Mouse (Mus musculus) right cerebral cortex, postnatal 25 days (tissue): ENCODE results near the gene Pusl1.

Experiments used
- DNase-seq: peaks from one replicate; pipeline ENCODE4 v3.0.0; 2022

The Pusl1 gene

DNA sequence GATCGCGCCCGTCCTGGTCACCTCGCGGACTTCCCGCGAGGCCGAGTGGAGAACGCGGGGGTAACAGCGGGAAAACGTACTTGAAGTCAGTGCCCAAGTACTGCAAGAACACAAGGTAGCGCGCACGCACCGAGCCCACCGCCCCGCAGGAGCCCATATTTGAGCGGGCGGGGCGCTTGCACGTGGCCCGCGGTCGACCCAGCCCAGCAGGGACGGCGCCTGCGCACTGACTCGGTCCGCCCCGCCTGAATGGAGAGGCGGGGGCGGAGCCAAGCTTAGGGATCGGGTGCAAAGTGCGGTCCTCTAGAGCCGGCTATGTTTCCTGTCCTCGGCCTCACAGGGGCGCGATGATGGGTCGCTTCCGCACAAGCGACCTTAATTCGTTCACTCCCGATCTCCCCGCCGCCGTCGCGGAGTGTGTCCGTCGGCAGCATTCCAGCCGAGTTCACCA is at the start of gene Pusl1, which contains the start of gene Acap3:
Pusl1 (minus strand) TSS at position 231 of the 451 bp plus-strand sequence.
Acap3 (plus strand) TSS at position 272 of the 451 bp plus-strand sequence.
- peak; percentile 96 for DNase-seq

GRCm38 (mm10) chr4:155932031-155932430 is 40.5 kb upstream of the Pusl1 start:
- no peak for DNase-seq

DNA sequence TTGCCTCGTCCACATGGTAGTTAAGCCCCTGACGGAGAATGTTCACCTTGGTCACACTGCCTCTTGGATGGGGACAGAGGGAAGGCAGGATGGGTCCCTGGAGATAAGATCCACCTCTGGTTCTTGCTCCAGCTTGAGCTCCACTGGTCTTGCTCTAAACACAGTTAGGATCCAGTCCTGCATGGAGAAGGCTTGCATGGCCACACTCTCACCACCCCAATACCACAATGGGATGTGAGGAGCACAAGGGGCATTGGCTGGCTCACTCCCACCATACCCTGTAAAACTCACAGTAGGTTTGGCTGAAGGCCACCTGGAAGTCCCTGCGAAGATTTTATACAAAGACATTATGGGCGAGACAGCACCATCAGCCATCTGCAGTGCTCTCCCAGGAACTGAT is 17.2 kb upstream of the Pusl1 start:
- DNase-seq = peak; percentile 3

GRCm38 (mm10) chr4:155908281-155908680 is 16.7 kb upstream of the Pusl1 start:
- peak; percentile 3 for DNase-seq

- no peak for DNase-seq
These were observed 15.4 kb upstream of the Pusl1 start for GRCm38 (mm10) chr4:155907003-155907402.

DNA sequence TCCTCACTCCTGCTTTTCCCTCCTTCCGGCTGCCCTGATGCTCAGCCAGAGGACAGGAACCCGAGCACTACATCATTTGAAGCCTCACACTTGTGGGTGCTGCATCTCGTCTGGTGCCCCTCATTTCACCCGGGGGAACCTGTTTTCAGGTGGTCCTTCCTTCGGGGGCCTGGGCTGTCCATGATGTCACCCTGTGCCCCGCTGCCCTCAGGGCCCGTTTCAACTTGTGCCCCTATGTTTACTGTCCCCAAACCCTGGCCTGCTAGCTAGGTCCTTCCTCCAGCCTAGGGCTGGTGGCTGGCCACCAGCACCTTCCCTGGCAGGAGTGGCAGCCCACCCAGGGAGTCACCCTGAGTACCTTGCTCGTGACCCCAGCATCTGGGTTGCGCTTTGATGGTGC is 14.5 kb upstream of the Pusl1 start:
- DNase-seq = no peak

DNA sequence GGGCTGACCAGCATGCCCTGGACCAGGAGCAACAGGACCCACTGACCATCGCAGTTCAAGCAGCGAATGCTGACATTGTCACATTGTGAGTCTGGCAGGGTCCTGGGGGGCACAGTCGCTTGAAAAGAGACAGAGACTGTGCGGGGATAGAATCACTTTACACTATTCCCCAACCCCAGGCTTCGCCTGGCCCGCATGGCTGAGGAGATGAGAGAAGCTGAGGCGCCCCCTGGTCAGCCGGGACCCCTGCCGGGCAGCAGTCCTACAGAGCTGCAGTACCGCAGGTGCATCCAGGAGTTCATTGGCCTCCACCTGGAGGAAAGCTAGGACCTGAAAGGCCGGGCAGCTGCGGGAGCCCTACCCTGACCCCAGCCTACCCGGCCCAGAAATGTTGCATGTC is 14.1 kb upstream of the Pusl1 start:
- DNase-seq = peak; percentile 3

GRCm38 (mm10) chr4:155904318-155905102 is 12.9 kb upstream of the Pusl1 start:
- DNase-seq = no peak

DNA sequence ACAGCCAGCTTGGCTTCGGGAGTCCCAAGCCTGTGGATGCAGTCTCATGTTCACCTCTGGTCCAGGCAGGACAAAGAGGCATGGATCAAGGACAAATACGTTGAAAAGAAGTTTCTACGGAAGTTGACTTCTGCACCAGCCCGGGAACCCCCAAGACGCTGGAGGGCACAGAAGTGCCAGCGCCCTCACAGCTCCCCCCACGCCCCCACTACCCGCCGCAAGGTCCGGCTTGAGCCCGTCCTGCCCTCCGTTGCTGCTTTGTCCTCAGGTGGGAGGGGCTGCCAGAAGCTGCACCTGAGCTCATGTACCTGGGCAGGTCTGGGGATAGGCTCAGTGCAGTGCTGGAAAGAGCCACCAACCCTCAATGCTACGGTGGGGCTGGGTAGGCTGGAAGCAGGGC is 11.7 kb upstream of the Pusl1 start:
- DNase-seq = no peak

DNA sequence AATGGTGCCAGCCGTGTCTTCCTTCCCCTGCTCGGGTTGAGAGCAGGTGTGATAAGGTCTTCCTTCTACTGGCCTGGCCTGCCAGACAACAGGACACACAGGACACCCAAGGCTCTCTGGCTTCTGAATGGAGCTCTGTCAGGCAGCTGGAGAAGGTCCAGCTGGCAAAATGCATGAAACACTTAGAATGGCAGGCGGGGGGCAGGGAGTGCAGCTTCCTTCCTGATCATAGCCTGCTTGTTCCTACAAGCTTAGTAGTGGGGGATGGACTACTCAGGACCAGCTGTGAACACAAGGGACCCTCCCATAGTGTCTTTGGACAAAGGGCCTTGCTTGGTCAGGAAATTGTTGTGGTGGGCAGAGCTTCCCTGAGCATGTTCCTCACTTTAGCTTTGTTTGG is 9.6 kb upstream of the Pusl1 start:
- no peak for DNase-seq

DNA sequence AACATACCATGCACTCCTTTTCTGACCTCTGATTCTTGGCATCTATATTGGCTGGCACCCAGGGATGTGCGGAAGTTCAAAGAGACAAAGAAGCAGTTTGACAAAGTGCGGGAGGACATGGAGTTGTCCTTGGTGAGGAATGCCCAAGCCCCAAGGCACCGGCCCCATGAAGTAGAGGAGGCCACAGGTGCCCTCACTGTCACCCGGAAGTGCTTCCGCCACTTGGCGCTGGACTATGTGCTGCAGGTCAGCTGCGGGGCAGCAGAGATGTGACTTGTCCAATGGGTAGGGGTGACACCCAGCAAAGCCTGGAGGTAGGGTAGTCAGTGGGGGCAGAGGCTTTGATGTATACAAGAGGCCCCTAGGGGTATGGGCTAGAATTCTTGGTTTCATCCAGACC is 7.8 kb upstream of the Pusl1 start:
- no peak for DNase-seq

GRCm38 (mm10) chr4:155898318-155898717 is 6.7 kb upstream of the Pusl1 start:
- DNase-seq = no peak

DNA sequence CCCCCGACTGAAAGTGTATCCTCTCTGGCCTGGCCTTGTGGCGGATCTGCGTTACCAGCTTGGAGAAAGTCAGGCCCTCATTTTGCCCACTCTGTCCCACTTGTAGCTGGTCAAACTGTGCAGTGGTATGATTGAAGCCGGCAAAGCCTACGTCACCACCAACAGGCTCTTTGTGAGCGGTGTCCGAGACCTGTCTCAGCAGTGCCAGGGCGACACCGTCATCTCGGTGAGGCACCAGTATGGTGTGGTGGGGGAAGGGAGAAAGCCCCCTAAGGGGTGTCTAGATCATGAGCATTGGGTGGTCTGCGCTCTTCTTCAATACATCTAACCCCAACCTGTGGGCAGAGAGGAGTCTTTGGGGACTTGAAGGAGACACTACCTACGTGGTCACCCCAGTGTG is 4.9 kb upstream of the Pusl1 start:
- DNase-seq = no peak

DNA sequence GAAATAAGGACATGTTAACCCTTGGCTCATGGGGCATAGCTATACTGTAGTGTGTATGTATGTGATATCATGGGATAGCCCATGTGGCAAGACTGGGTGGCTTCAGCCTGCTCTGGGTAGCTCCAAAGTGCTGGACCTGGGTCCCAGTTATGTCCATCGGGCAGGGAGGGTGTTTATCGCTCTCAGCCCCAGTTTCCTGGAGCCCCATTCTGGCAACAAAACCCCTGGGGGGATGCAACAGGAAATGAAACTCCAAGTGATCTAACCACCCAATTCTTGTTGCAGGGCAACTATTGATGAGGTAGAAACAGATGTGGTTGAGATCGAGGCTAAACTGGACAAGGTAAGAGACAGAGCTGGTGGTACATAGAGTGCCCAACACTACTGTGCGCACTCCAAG is 4.2 kb upstream of the Pusl1 start:
- DNase-seq = no peak

- peak; percentile 80 for DNase-seq
These were observed 3.6 kb upstream of the Pusl1 start for GRCm38 (mm10) chr4:155895216-155895615.

GRCm38 (mm10) chr4:155894311-155894881 is 2.8 kb upstream of the Pusl1 start:
- DNase-seq = peak; percentile 82

DNA sequence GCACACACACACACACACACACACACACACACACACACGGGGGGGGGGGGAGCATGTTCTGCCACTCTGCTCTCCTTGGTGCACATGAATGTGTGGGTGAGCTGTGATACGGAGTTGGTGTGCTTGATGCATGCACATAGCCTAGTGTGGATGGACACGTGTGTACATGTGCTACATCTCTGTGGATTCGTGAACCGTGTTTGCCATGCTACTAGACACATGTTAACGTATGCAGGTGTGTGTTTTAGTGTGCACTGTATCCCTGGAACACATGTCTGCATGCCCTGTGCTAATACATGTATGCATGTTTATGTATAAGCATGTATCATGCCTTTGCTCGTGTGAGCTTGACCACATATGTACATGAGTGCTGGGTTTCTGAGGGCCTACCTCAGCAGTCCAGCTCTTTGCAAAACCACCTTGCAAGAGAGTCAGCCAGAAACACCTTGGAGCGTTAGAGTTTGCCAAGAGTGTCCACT is 1.7 kb upstream of the Pusl1 start:
- no peak for DNase-seq

DNA sequence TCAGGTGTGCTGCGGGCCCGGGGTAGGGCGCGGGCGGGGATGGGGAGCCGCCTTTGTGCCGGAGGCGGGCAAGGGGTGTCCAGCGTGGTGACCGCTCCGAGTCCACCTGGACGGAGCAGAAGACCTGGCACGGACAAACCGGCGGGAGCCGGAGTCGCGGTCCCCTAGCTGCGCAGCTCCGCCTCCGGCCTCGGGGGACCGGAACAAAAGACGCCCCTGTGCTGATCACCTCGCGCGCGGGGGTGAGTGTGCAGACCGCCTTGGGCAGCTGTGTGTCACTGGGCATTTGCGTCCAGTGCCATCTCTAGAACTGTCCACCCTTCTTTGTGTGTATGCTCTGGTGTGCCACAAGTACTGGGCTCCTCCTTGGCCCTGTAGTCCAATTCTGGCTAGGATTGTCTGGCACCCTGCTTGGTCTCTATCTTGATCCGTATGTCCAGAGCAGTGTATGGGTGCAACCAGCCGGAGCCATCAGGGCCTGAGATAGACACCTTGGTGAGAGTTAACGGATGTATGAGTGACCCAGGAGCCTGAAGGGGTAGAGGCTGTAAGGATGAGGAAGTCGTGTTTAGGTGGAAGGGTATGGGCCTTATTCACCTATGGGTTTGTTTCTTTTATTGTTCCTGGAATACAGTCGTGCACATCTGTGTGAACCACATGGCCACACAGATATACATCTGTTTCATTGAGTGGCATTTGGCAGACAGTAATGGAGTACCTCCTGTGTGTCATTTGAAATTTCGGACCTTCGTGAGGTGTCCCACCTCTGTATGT is 1.0 kb upstream of the Pusl1 start:
- DNase-seq = no peak

DNA sequence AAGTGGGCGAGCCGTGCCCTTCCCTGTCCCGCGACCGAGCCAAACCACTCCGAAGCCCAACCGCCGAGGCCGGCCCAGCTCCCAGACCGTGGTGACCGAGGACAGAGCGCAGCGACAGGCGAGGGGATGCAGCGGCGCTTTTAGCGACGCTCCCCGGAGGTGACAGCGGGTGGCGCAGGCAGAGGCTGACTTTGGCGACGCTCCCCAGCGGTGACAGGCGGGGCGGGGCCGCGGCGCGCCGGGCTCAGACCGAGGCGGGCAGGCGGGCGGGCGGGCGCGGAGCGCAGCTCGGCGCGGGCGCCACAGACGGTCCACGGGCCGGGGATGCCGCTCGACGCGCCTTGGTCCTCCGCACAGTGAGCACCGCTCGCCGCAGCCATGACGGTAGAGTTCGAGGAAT is 436 bp upstream of the Pusl1 start:
- peak; percentile 88 for DNase-seq

DNA sequence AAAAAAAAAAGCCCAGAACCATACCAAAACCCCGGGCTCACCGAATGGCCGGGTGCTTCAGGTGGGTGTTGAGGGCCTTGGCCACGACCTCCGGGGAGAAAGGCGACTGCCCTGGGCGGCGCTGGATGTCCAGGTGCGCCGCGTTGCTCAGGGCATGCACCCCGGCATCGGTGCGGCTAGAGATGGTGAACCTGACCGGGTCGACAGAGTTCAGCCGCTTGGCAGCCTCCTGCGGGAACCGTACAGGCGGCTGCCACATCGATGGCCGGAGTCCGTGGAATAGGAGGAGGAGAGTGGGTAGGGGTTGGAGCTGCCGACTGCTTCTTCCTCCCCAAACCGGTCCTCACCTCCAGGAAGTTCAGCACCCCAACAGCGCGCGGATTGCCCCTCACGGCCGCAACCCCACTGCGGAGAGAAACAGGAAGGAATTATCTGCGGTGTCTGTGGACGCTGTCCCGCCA is 540 bp downstream of the Pusl1 start:
- no peak for DNase-seq

DNA sequence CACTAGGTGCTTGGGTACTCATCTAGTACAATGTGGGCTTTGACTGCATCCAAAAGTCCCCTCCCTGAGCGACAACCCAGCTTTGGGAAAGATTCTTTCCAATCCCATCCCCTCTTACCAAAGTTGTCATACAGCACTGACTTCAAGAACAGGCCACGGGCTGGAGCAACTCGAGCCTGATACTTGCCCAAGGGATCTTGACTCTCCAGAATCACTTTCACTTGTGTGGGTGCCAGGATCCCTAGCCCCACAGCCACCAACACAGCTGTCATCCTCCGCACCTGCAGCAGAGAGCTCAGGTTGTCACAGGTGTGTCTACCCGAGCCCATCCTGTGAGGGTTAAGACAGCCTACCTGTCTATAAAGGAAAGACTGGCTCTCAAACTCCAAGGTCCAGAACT is 2.3 kb downstream of the Pusl1 start:
- no peak for DNase-seq

DNA sequence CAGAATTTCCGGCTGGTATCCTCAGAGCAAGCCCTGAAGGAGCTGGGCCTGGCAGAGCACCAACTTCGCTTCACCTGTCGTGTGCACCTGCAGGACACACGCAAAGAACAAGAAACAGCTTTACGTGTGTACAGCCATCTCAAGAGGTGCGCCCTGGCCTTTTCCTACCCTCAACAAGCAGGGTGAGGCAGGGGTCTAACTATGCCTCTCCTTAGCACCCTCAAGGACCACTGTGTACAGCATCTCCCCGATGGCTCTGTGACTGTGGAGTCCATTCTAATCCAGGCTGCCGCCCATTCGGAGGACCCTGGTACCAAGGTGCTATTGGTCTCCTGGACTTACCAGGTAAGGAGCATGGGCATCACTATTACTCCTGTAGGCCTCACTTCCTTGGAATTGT is 3.4 kb downstream of the Pusl1 start:
- no peak for DNase-seq

GRCm38 (mm10) chr4:155887674-155888073 is 3.9 kb downstream of the Pusl1 start:
- no peak for DNase-seq

DNA sequence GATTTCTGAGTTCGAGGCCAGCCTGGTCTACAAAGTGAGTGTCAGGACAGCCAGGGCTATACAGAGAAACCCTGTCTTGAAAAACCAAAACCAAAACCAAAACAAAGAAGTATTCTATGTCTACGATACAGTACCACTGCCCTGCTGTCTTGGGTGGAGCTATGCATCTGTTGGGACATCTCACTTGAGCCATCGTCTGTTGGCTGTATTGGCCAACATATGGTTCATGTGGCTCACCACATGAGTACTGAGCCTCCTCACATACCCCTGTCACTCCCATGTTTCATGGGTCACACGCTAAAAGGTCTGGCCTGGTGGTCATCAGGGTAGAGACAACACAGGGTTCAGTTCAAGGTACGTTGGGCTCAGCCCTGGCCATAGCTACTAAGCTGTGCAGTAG is 5.3 kb downstream of the Pusl1 start:
- no peak for DNase-seq
